Mouse (Mus musculus): ENCODE measurements around the gene Krt15. TPM values are rescaled to one million over a fixed set of nuclear protein-coding genes. Genes with fewer than 3 reads are reported as not detected.

The Krt15 gene
- polyA plus RNA-seq, 1 experiment from 2014 or later: 0.25 TPM

- Histone ChIP-seq H3K4me3 (ENCODE audit: low read depth, low read length) (no peak overlapping the region), H3K4me1 (replicated peaks; ENCODE audit: control insufficient read depth, insufficient read depth, low read length) (no peaks in the 10 kb centered on the region), H3K36me3 (ENCODE audit: control insufficient read depth, insufficient read depth, low read length) (no peaks in the 10 kb centered on the region), H3K9me3 (ENCODE audit: control insufficient read depth, low read length) (no peaks in the 10 kb centered on the region), H3K4me2 (no peak overlapping the region), H3K9ac (ENCODE audit: low read depth, low read length) (no peak overlapping the region), H3K27ac (ENCODE audit: low read depth, low read length) (no peak overlapping the region), H3K27me3 (replicated peaks; ENCODE audit: control insufficient read depth, insufficient read depth, low read length) (peaks cover 3% of the 10 kb centered on the region)
- DNase-seq (ENCODE audit: low spot score) (no peak), ATAC-seq (replicated peaks; ENCODE audit: low FRiP score) (no peak)
- WGBS: 92% methylated on average over 2 of the region's 2 CpGs
Observed at GRCm38 (mm10) chr11:100139391-100139790, 3.7 kb upstream of the Krt15 start.

DNA sequence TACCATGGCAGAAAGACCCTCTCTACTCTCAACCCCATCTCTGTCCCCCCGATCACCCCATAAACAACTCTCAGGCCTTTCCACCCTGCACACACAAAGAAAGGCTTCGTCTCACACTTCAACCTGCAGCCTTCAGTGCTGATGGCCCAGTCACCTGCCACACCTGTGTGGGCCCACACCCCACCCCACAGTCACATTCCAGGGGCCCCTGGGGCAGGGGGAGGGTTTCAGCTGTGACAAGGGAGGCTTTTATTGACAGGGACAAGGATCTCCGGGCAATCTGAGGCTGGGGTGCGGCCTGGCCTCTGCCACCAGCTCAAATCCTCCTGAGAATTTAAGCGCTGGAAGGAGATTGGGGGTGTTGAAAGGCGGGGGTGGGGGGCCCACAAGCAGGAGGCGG, 3.1 kb upstream of the Krt15 start:
- H3K36me3 ChIP-seq (ENCODE audit: control insufficient read depth, insufficient read depth, low read length): no peaks in the 10 kb centered on the region
- no peak for DNase-seq (ENCODE audit: low spot score)
- WGBS: 56% methylated on average over 7 of the region's 7 CpGs
- no peaks in the 10 kb centered on the region for H3K9me3 ChIP-seq (ENCODE audit: control insufficient read depth, low read length)
- no peak overlapping the region for H3K4me2 ChIP-seq
- no peak overlapping the region for H3K27ac ChIP-seq (ENCODE audit: low read depth, low read length)
- no peaks in the 10 kb centered on the region for H3K4me1 ChIP-seq (replicated peaks; ENCODE audit: control insufficient read depth, insufficient read depth, low read length)
- no peak overlapping the region for H3K4me3 ChIP-seq (ENCODE audit: low read depth, low read length)
- H3K9ac ChIP-seq (ENCODE audit: low read depth, low read length): no peak overlapping the region
- no peaks in the 10 kb centered on the region for H3K27me3 ChIP-seq (replicated peaks; ENCODE audit: control insufficient read depth, insufficient read depth, low read length)
- no peak for ATAC-seq (replicated peaks; ENCODE audit: low FRiP score)

GRCm38 (mm10) chr11:100137693-100138092, 2.0 kb upstream of the Krt15 start:
- Histone ChIP-seq H3K4me3 (ENCODE audit: low read depth, low read length) (no peak overlapping the region), H3K4me2 (no peak overlapping the region), H3K36me3 (ENCODE audit: control insufficient read depth, insufficient read depth, low read length) (no peaks in the 10 kb centered on the region), H3K27me3 (replicated peaks; ENCODE audit: control insufficient read depth, insufficient read depth, low read length) (no peaks in the 10 kb centered on the region), H3K27ac (ENCODE audit: low read depth, low read length) (no peak overlapping the region), H3K9ac (ENCODE audit: low read depth, low read length) (no peak overlapping the region), H3K4me1 (replicated peaks; ENCODE audit: control insufficient read depth, insufficient read depth, low read length) (no peaks in the 10 kb centered on the region), H3K9me3 (ENCODE audit: control insufficient read depth, low read length) (no peaks in the 10 kb centered on the region)
- DNase-seq (ENCODE audit: low spot score): no peak
- 56% methylated on average over 5 of the region's 5 CpGs for WGBS
- no peak for ATAC-seq (replicated peaks; ENCODE audit: low FRiP score)

- no peak overlapping the region for H3K27ac ChIP-seq (ENCODE audit: low read depth, low read length)
- 17% methylated on average over 5 of the region's 5 CpGs for WGBS
- H3K4me3 ChIP-seq (ENCODE audit: low read depth, low read length): no peak overlapping the region
- no peak for DNase-seq (ENCODE audit: low spot score)
- H3K9me3 ChIP-seq (ENCODE audit: control insufficient read depth, low read length): no peaks in the 10 kb centered on the region
- no peak for ATAC-seq (replicated peaks; ENCODE audit: low FRiP score)
- H3K4me2 ChIP-seq: no peak overlapping the region
- H3K27me3 ChIP-seq (replicated peaks; ENCODE audit: control insufficient read depth, insufficient read depth, low read length): no peaks in the 10 kb centered on the region
- H3K4me1 ChIP-seq (replicated peaks; ENCODE audit: control insufficient read depth, insufficient read depth, low read length): no peaks in the 10 kb centered on the region
- H3K36me3 ChIP-seq (ENCODE audit: control insufficient read depth, insufficient read depth, low read length): no peaks in the 10 kb centered on the region
- H3K9ac ChIP-seq (ENCODE audit: low read depth, low read length): no peak overlapping the region
Observed at GRCm38 (mm10) chr11:100136559-100136958, 831 bp upstream of the Krt15 start.

- Histone ChIP-seq H3K4me1 (replicated peaks; ENCODE audit: control insufficient read depth, insufficient read depth, low read length) (0 out of 2 replicates have a peak, but pooled peaks cover 2% of the 10 kb centered on the region), H3K36me3 (ENCODE audit: control insufficient read depth, insufficient read depth, low read length) (no peaks in the 10 kb centered on the region), H3K4me2 (no peak overlapping the region), H3K4me3 (ENCODE audit: low read depth, low read length) (no peak overlapping the region), H3K9me3 (ENCODE audit: control insufficient read depth, low read length) (no peaks in the 10 kb centered on the region), H3K27ac (ENCODE audit: low read depth, low read length) (no peak overlapping the region), H3K27me3 (replicated peaks; ENCODE audit: control insufficient read depth, insufficient read depth, low read length) (no peaks in the 10 kb centered on the region), H3K9ac (ENCODE audit: low read depth, low read length) (no peak overlapping the region)
- ATAC-seq (replicated peaks; ENCODE audit: low FRiP score) (no peak), DNase-seq (ENCODE audit: low spot score) (no peak)
- 64% methylated on average over 7 of the region's 7 CpGs for WGBS
Observed at GRCm38 (mm10) chr11:100124901-100125300, 10.8 kb downstream of the Krt15 start.

- Histone ChIP-seq H3K9me3 (ENCODE audit: control insufficient read depth, low read length) (no peaks in the 10 kb centered on the region), H3K27ac (ENCODE audit: low read depth, low read length) (no peak within 1 kb of the TSS), H3K4me2 (no peak within 1 kb of the TSS), H3K9ac (ENCODE audit: low read depth, low read length) (no peak within 1 kb of the TSS), H3K4me3 (ENCODE audit: low read depth, low read length) (no peak within 1 kb of the TSS), H3K27me3 (replicated peaks; ENCODE audit: control insufficient read depth, insufficient read depth, low read length) (no peaks in the 10 kb centered on the region), H3K36me3 (ENCODE audit: control insufficient read depth, insufficient read depth, low read length) (no peaks in the 10 kb centered on the region), H3K4me1 (replicated peaks; ENCODE audit: control insufficient read depth, insufficient read depth, low read length) (0 out of 2 replicates have a peak, but pooled peaks cover 2% of the 10 kb centered on the region)
- DNase-seq (ENCODE audit: low spot score): no peak
- no peak for ATAC-seq (replicated peaks; ENCODE audit: low FRiP score)
- WGBS: 72% methylated on average over 3 of the region's 3 CpGs
Observed at GRCm38 (mm10) chr11:100121466-100121865, 14.3 kb downstream of the Krt15 start, which contains the start of gene Krt13. Gene Krt13, minus strand, starts transcription at chr11:100121566.

- Histone ChIP-seq H3K27ac (ENCODE audit: low read depth, low read length) (no peak overlapping the region), H3K36me3 (ENCODE audit: control insufficient read depth, insufficient read depth, low read length) (no peaks in the 10 kb centered on the region), H3K4me3 (ENCODE audit: low read depth, low read length) (no peak overlapping the region), H3K27me3 (replicated peaks; ENCODE audit: control insufficient read depth, insufficient read depth, low read length) (no peaks in the 10 kb centered on the region), H3K4me1 (replicated peaks; ENCODE audit: control insufficient read depth, insufficient read depth, low read length) (no peaks in the 10 kb centered on the region), H3K9ac (ENCODE audit: low read depth, low read length) (no peak overlapping the region), H3K4me2 (no peak overlapping the region), H3K9me3 (ENCODE audit: control insufficient read depth, low read length) (no peaks in the 10 kb centered on the region)
- ATAC-seq (replicated peaks; ENCODE audit: low FRiP score) (no peak), DNase-seq (ENCODE audit: low spot score) (no peak)
- 79% methylated on average over 5 of the region's 5 CpGs for WGBS
Observed at GRCm38 (mm10) chr11:100120331-100120730, 15.4 kb downstream of the Krt15 start.

- DNase-seq (ENCODE audit: low spot score) (no peak), ATAC-seq (replicated peaks; ENCODE audit: low FRiP score) (no peak)
- Histone ChIP-seq H3K4me3 (ENCODE audit: low read depth, low read length) (no peak overlapping the region), H3K27me3 (replicated peaks; ENCODE audit: control insufficient read depth, insufficient read depth, low read length) (no peaks in the 10 kb centered on the region), H3K4me2 (no peak overlapping the region), H3K4me1 (replicated peaks; ENCODE audit: control insufficient read depth, insufficient read depth, low read length) (no peaks in the 10 kb centered on the region), H3K36me3 (ENCODE audit: control insufficient read depth, insufficient read depth, low read length) (no peaks in the 10 kb centered on the region), H3K9me3 (ENCODE audit: control insufficient read depth, low read length) (no peaks in the 10 kb centered on the region), H3K27ac (ENCODE audit: low read depth, low read length) (no peak overlapping the region), H3K9ac (ENCODE audit: low read depth, low read length) (no peak overlapping the region)
- WGBS: 88% methylated on average over 2 of the region's 2 CpGs
Observed at GRCm38 (mm10) chr11:100113742-100114029, 22.0 kb downstream of the Krt15 start.

DNA sequence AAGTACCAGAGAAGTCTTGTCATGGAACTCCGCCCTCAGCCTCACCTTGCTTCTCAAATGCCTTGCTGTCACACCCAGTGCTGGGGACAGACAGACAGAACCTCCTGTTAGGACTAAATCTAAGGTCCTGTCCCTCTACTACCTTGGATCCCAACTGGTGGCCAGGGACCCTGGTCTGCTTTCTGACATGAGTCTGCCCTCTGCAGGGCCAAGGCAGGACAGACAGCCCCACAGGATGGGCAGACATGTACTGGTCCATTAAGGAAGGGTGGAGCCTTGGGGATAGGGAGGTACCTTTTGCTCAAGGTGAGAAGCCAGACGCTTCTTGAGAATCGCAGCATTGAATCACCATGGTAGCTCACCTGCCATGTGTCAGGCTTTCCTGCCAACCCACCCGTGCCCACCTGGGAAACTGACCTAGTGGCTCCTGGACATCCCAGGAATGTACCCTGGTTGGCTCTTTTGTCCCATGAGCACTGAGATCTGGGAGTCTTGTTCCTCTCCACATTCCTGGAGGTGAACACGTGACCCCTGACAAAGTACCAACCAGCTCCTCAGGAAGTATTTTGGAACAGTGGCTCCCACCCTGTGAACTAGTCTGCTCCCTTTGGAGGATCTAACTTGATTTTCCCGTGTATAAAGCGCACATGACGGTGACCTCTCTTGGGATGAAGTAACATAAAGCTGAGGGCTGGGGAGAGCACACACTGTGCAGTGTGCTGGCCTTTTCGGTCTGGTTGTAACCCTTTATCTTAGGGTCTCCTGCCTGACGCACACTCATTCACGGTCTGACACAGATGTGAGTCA, 22.6 kb downstream of the Krt15 start:
- WGBS: 75% methylated on average over 11 of the region's 11 CpGs
- Histone ChIP-seq H3K27ac (ENCODE audit: low read depth, low read length) (no peak overlapping the region), H3K36me3 (ENCODE audit: control insufficient read depth, insufficient read depth, low read length) (no peaks in the 10 kb centered on the region), H3K4me1 (replicated peaks; ENCODE audit: control insufficient read depth, insufficient read depth, low read length) (no peaks in the 10 kb centered on the region), H3K27me3 (replicated peaks; ENCODE audit: control insufficient read depth, insufficient read depth, low read length) (no peaks in the 10 kb centered on the region), H3K4me2 (no peak overlapping the region), H3K9me3 (ENCODE audit: control insufficient read depth, low read length) (no peaks in the 10 kb centered on the region), H3K4me3 (ENCODE audit: low read depth, low read length) (no peak overlapping the region), H3K9ac (ENCODE audit: low read depth, low read length) (no peak overlapping the region)
- DNase-seq (ENCODE audit: low spot score) (no peak), ATAC-seq (replicated peaks; ENCODE audit: low FRiP score) (no peak)

Measured in liver, embryonic 11.5 days (tissue).